Mouse (Mus musculus) forebrain, embryonic 12.5 days (tissue): ENCODE measurements around the gene Ncapd3. TPM values are rescaled to one million over a fixed set of nuclear protein-coding genes. Genes with fewer than 3 reads are reported as not detected.

Source experiments
- ATAC-seq: fragments of 200-750 bp; cut with Nextera tagmentation; 2 replicates; pipeline ENCODE4 v1.8.0; 2017; ENCODE audit warnings: moderate TSS enrichment; ENCODE audit not compliant: low FRiP score
- H3K27ac ChIP-seq: fragments of 300-500 bp; sonication (generic); 2 replicates; pipeline ENCODE4 v1.5.1; 2016; ENCODE audit warnings: mild to moderate bottlenecking
- H3K27me3 ChIP-seq: fragments of 300-500 bp; sonication (generic); 2 replicates; pipeline ENCODE4 v1.6.1; 2016; ENCODE audit warnings: mild to moderate bottlenecking
- H3K36me3 ChIP-seq: fragments of 300-500 bp; sonication (generic); replicated peaks from 2 replicates; pipeline ENCODE4 v1.6.1; 2016; ENCODE audit warnings: mild to moderate bottlenecking
- H3K4me1 ChIP-seq: fragments of 300-500 bp; sonication (generic); 2 replicates; pipeline ENCODE4 v1.6.1; 2016
- H3K4me2 ChIP-seq: fragments of 300-500 bp; sonication (generic); 2 replicates; pipeline ENCODE4 v1.6.1; 2016; ENCODE audit warnings: mild to moderate bottlenecking, moderate library complexity
- H3K4me3 ChIP-seq: fragments of 300-500 bp; sonication (generic); replicated peaks from 2 replicates; pipeline ENCODE4 v1.5.1; 2016; ENCODE audit warnings: mild to moderate bottlenecking
- H3K9ac ChIP-seq: fragments of 300-500 bp; sonication (generic); 2 replicates; pipeline ENCODE4 v1.6.1; 2016; ENCODE audit warnings: mild to moderate bottlenecking
- H3K9me3 ChIP-seq: fragments of 300-500 bp; sonication (generic); 2 replicates; pipeline ENCODE4 v1.6.1; 2016
- WGBS: fragments of 180-500 bp; shearing (Covaris S2); methylation state at CpG from one replicate; pipeline ENCODE4 v1.1.7; 2016; 5-methylcytosine and 5-hydroxymethylcytosine counted together
- polyA plus RNA-seq: library from polyadenylated mRNA; unstranded; fragments of >200 nt; fragmentation: Nextera tagmentation; extraction: Ambion mirVana; gene quantifications from 2 replicates; pipeline ENCODE4 v1.2.1, GENCODE M21; 2016

Ncapd3 gene
- polyA plus RNA-seq, 1 experiment from 2014 or later = 41.1 TPM

GRCm38 (mm10) chr9:27074677-27075076 is 44.7 kb downstream of the Ncapd3 start:
- H3K36me3 ChIP-seq = peaks cover 74% of the 10 kb centered on the region
- no peak overlapping the region for H3K4me2 ChIP-seq
- 80% methylated on average over 1 of the region's 1 CpGs for WGBS
- no peaks in the 10 kb centered on the region for H3K4me1 ChIP-seq
- no peaks in the 10 kb centered on the region for H3K9me3 ChIP-seq
- H3K9ac ChIP-seq = no peak overlapping the region
- H3K27me3 ChIP-seq = no peaks in the 10 kb centered on the region
- ATAC-seq = no peak
- H3K27ac ChIP-seq = no peak overlapping the region
- H3K4me3 ChIP-seq = no peak overlapping the region

GRCm38 (mm10) chr9:27075812-27076211 is 45.8 kb downstream of the Ncapd3 start:
- no peak overlapping the region for H3K4me2 ChIP-seq
- no peak overlapping the region for H3K9ac ChIP-seq
- peaks cover 72% of the 10 kb centered on the region for H3K36me3 ChIP-seq
- no peaks in the 10 kb centered on the region for H3K27me3 ChIP-seq
- H3K9me3 ChIP-seq = no peaks in the 10 kb centered on the region
- no peaks in the 10 kb centered on the region for H3K4me1 ChIP-seq
- H3K27ac ChIP-seq = no peak overlapping the region
- ATAC-seq = no peak
- H3K4me3 ChIP-seq = no peak overlapping the region

- H3K4me2 ChIP-seq = no peak overlapping the region
- H3K27ac ChIP-seq = no peak overlapping the region
- no peak for ATAC-seq
- H3K27me3 ChIP-seq = no peaks in the 10 kb centered on the region
- no peaks in the 10 kb centered on the region for H3K9me3 ChIP-seq
- H3K4me3 ChIP-seq = no peak overlapping the region
- H3K36me3 ChIP-seq = peaks cover 89% of the 10 kb centered on the region
- 89% methylated on average over 5 of the region's 5 CpGs for WGBS
- no peaks in the 10 kb centered on the region for H3K4me1 ChIP-seq
- H3K9ac ChIP-seq = no peak overlapping the region
Measured at GRCm38 (mm10) chr9:27086256-27086655, 56.3 kb downstream of the Ncapd3 start.

GRCm38 (mm10) chr9:27087402-27087801 is 57.4 kb downstream of the Ncapd3 start:
- Histone ChIP-seq H3K4me3 (no peak overlapping the region), H3K4me1 (no peaks in the 10 kb centered on the region), H3K9me3 (no peaks in the 10 kb centered on the region), H3K36me3 (peaks cover 95% of the 10 kb centered on the region), H3K27ac (no peak overlapping the region), H3K27me3 (no peaks in the 10 kb centered on the region), H3K9ac (no peak overlapping the region), H3K4me2 (no peak overlapping the region)
- 91% methylated on average over 3 of the region's 3 CpGs for WGBS
- ATAC-seq = no peak

DNA sequence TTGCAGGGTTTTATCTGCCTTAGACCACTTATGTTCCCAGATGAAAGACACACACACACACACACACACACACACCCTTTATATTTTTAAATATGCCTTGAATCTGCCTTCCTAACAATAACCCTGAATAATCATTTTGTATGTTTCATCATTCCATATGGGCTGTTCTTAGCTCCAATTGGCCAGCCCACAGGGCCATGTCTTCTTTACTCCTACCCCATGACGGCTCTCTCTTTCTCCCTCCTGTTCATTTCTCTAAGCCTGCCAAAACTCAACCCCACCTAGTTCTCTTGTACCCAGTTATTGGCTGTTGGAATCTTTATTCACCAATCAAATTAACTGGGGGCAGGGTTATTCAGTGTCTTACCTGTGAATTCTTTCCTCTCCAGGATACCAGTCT is 60.2 kb downstream of the Ncapd3 start:
- H3K4me1 ChIP-seq = no peaks in the 10 kb centered on the region
- H3K4me2 ChIP-seq = no peak overlapping the region
- no peak overlapping the region for H3K9ac ChIP-seq
- no peak overlapping the region for H3K4me3 ChIP-seq
- ATAC-seq = no peak
- peaks cover 90% of the 10 kb centered on the region for H3K36me3 ChIP-seq
- H3K9me3 ChIP-seq = no peaks in the 10 kb centered on the region
- WGBS = 96% methylated on average over 1 of the region's 1 CpGs
- no peaks in the 10 kb centered on the region for H3K27me3 ChIP-seq
- H3K27ac ChIP-seq = no peak overlapping the region

DNA sequence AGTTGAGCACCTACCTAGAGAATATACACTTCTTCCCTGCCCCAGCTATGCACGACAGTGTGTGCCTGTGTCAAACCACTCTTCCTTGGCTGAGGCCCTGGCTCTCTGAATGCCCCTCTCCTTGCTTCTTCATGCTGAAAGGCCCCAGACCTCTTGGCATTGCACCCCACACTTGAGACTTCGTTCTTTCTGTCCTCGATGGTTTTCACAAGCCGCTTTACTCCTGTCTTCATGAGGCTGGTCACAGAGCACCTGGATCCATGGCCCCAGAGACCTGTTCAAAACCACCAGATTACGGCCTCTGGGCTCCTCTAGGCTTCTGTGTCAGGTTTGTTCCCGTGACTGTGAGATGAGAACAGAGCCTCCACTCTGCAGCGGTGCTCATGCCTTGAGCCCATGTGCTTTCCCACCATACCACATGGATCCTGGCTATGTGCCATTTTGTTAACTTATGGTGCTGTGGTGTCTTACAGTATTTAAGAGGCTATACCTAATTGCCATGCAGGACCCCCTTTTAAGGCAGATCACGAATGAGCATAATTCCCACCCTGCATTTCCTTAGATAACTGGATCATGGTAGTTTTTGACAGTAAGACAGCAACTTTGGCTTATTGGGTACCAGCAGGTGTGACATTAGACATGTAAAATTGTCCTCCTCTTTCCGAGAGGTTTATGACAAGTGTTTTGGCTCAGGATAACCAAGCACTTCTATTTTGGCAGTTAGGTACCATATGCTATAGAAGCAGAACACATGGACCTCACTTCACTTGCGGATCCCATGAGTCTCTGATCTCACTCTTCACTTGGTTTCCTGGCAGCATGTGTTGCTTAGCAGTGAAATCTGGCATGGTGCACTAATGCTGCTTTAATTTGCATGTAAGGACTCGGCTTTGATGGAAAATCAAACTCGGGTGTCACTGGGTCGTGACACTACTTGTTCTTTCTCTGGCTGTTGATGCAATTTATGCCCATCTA is 61.1 kb downstream of the Ncapd3 start:
- Histone ChIP-seq H3K9ac (no peak overlapping the region), H3K4me3 (no peak overlapping the region), H3K4me2 (no peak overlapping the region), H3K4me1 (no peaks in the 10 kb centered on the region), H3K27ac (no peak overlapping the region), H3K36me3 (peaks cover 90% of the 10 kb centered on the region), H3K9me3 (no peaks in the 10 kb centered on the region), H3K27me3 (no peaks in the 10 kb centered on the region)
- ATAC-seq = no peak
- WGBS = 91% methylated on average over 13 of the region's 13 CpGs

GRCm38 (mm10) chr9:27092916-27093315 is 62.9 kb downstream of the Ncapd3 start:
- no peak for ATAC-seq
- H3K27me3 ChIP-seq = no peaks in the 10 kb centered on the region
- 85% methylated on average over 6 of the region's 6 CpGs for WGBS
- H3K36me3 ChIP-seq = peaks cover 88% of the 10 kb centered on the region
- H3K9ac ChIP-seq = no peak overlapping the region
- H3K4me1 ChIP-seq = peaks cover 2% of the 10 kb centered on the region; the same call in 1 of the 2 replicates
- no peaks in the 10 kb centered on the region for H3K9me3 ChIP-seq
- H3K27ac ChIP-seq = no peak overlapping the region
- H3K4me2 ChIP-seq = no peak overlapping the region
- H3K4me3 ChIP-seq = no peak overlapping the region

GRCm38 (mm10) chr9:27098092-27098491 is 68.1 kb downstream of the Ncapd3 start:
- H3K36me3 ChIP-seq = peaks cover 92% of the 10 kb centered on the region
- H3K9me3 ChIP-seq = no peaks in the 10 kb centered on the region
- ATAC-seq = no peak
- H3K4me2 ChIP-seq = no peak overlapping the region
- WGBS = 13% methylated on average over 4 of the region's 4 CpGs
- H3K27ac ChIP-seq = peak overlapping the region; percentile 26; the same call in 1 of the 2 replicates
- no peak overlapping the region for H3K4me3 ChIP-seq
- H3K27me3 ChIP-seq = no peaks in the 10 kb centered on the region
- H3K4me1 ChIP-seq = peaks cover 8% of the 10 kb centered on the region; the same call in 1 of the 2 replicates
- no peak overlapping the region for H3K9ac ChIP-seq

DNA sequence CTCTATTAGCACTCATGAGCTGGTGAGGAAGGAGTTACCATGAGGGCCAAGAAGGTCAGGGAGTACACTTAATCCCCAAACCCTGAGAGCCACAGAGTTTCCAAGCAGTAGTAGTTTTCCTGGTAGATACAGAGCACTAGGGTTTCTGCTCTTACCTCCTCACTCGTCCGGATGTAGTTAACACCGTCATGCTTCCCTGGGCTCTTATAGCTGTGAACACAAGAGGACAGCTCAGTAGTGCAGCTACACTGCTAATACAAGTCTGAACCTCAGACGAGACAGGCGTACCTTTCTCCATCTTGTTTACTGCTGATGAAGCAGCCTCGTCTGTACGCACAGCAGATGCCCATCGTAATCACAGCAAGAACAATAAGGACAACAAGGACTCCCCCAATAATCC is 68.6 kb downstream of the Ncapd3 start:
- Histone ChIP-seq H3K27ac (0 out of 2 replicates have a peak overlapping the region, but pooled peaks have one; percentile 5), H3K9ac (no peak overlapping the region), H3K4me1 (peaks cover 8% of the 10 kb centered on the region; the same call in 1 of the 2 replicates), H3K4me3 (no peak overlapping the region), H3K4me2 (no peak overlapping the region), H3K9me3 (no peaks in the 10 kb centered on the region), H3K36me3 (peaks cover 92% of the 10 kb centered on the region), H3K27me3 (no peaks in the 10 kb centered on the region)
- WGBS = 76% methylated on average over 8 of the region's 8 CpGs
- no peak for ATAC-seq

DNA sequence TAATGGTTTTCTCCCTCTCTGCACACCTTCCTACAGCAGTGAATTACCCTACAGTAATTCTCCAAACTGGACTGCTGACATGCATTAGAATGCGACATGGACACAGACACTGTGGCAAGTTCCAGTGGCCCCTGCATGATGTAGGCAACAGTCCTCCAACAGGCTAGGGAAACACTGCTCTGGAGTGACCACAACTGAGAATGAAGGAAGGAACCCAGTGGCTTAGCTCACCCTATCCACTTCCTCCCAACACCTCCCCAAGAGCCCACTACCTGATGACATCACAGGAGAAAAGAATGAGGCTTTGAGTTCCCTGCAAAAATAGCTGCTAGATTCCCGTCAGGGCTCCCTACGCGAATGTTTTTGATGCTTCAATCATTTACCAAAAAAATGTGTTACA is 69.5 kb downstream of the Ncapd3 start:
- Histone ChIP-seq H3K9ac (no peak overlapping the region), H3K27me3 (no peaks in the 10 kb centered on the region), H3K4me3 (no peak overlapping the region), H3K4me1 (peaks cover 8% of the 10 kb centered on the region; the same call in 1 of the 2 replicates), H3K36me3 (peaks cover 93% of the 10 kb centered on the region), H3K4me2 (no peak overlapping the region), H3K27ac (no peak overlapping the region), H3K9me3 (no peaks in the 10 kb centered on the region)
- no peak for ATAC-seq
- whole genome bisulfite sequencing = 90% methylated on average over 4 of the region's 4 CpGs

DNA sequence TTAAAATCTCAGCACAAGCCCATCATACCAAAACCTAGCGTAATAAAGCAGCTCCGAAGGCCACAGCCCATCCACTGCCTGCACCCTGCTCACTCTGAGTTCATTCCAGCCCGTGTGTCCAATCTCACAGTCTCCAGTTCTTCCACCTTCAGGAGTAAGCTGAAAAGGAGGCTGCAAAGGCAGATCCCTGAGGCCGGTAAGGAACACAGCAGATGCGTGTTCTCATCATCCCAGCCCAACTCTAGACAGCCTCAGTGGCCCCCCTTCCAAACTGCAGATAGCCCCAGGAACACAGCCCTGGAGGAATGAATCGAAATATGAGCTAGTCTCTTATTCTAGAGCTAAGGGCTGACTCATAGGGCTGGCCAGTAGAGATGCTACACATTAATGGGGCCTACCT is 71.5 kb downstream of the Ncapd3 start:
- no peak overlapping the region for H3K27ac ChIP-seq
- WGBS = 94% methylated on average over 6 of the region's 6 CpGs
- H3K9me3 ChIP-seq = no peaks in the 10 kb centered on the region
- no peaks in the 10 kb centered on the region for H3K27me3 ChIP-seq
- H3K9ac ChIP-seq = no peak overlapping the region
- peaks cover 89% of the 10 kb centered on the region for H3K36me3 ChIP-seq
- H3K4me1 ChIP-seq = peaks cover 8% of the 10 kb centered on the region; the same call in 1 of the 2 replicates
- H3K4me2 ChIP-seq = no peak overlapping the region
- no peak for ATAC-seq
- H3K4me3 ChIP-seq = no peak overlapping the region

- Histone ChIP-seq H3K27me3 (no peaks in the 10 kb centered on the region), H3K36me3 (peaks cover 52% of the 10 kb centered on the region), H3K4me2 (no peak overlapping the region), H3K9me3 (no peaks in the 10 kb centered on the region), H3K4me3 (no peak overlapping the region), H3K4me1 (peaks cover 16% of the 10 kb centered on the region), H3K27ac (no peak overlapping the region), H3K9ac (no peak overlapping the region)
- peak; percentile 20; the same call in 1 of the 2 replicates for ATAC-seq
- 53% methylated on average over 1 of the region's 1 CpGs for WGBS
Measured at GRCm38 (mm10) chr9:27106081-27106480, 76.1 kb downstream of the Ncapd3 start.

DNA sequence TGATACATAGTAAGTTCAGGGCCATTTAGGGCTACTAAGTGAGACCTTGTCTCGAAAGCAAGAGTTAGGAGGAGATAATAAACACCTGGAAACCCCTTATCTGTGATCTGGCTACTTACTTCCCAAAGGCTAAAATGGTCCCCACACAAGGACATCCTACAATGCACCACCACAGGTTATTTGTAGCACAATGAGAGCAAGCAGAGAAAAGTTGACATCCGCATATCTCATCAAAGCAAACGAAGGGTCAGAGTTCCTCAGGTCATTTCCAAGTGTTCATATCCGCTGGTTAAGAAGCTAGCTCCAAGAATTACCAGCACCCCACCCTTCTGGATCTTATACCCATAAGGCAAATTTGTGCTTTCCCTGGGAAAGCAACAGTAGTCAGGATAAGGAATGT is 78.5 kb downstream of the Ncapd3 start:
- Histone ChIP-seq H3K36me3 (peaks cover 28% of the 10 kb centered on the region), H3K27ac (no peak overlapping the region), H3K9me3 (no peaks in the 10 kb centered on the region), H3K4me2 (no peak overlapping the region), H3K4me3 (no peak overlapping the region), H3K9ac (no peak overlapping the region), H3K4me1 (peaks cover 18% of the 10 kb centered on the region), H3K27me3 (no peaks in the 10 kb centered on the region)
- WGBS = 90% methylated on average over 4 of the region's 4 CpGs
- ATAC-seq = no peak
